In the genomic region with DNA sequence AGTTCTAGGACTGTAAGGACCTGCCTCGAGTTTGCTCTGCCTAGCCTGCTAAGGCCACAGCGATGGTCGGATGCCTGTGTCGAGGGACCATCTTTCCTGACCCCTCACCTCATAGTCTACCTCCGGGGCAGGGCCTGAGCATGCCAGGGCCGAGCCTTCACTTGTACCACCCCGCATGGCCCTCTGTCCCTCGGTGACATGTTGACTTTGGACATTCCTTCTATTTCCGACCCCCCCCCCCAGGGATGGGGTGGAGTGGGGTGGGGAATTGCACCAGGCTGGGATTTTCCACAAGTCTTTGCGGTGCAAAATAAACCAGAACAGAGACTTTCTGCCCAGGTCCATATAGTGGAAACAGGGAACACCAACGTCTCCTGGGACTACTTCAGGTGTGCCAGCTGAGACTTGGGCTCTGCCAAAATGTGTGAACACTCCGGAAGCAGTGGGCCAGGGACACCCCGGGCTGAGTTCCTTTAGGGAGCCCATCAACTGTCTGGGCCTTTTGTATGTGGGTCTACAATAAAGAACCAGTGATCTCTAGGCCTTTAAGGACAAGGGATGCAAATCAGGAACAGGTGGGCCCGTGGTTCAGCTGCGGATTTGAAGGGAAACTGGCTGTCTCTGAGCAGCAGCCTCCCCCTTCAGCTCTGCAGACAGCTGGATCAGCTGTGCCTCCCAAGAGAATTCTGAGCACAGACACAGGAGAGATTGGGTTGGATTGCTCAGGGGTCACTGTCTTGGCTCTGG, we compare ENCODE assay signal across 8 mouse cellular contexts. TPM values are rescaled to one million over a fixed set of nuclear protein-coding genes. Genes with fewer than 3 reads are reported as not detected.
DNase-seq lines count a peak whose midpoint lies in the region; ATAC-seq lines count a peak whose summit lies in the region.

No protein-coding gene starts in this region.

- peaks cover 40% of the 10 kb centered on the region for H3K4me1 ChIP-seq in lung, embryonic 15.5 days
- 0 out of 2 replicates have a peak, but pooled peaks cover 2% of the 10 kb centered on the region for H3K4me1 ChIP-seq in embryonic facial prominence, embryonic 11.5 days (ENCODE audit: control insufficient read depth, insufficient read depth, low read length)
- H3K4me1 ChIP-seq in intestine, embryonic 14.5 days (replicated peaks; ENCODE audit: control insufficient read depth, insufficient read depth, low read length), result peaks cover 33% of the 10 kb centered on the region
- peaks cover 5% of the 10 kb centered on the region; the same call in 1 of the 2 replicates for H3K4me1 ChIP-seq in midbrain, embryonic 16.5 days (ENCODE audit: control insufficient read depth, insufficient read depth, low read length)

- no peaks in the 10 kb centered on the region for H3K9me3 ChIP-seq in lung, embryonic 15.5 days
- no peaks in the 10 kb centered on the region for H3K9me3 ChIP-seq in embryonic facial prominence, embryonic 11.5 days (replicated peaks; ENCODE audit: control insufficient read depth, low read length)
- H3K9me3 ChIP-seq in intestine, embryonic 14.5 days (ENCODE audit: control insufficient read depth, low read length), result 0 out of 2 replicates have a peak, but pooled peaks cover 3% of the 10 kb centered on the region
- no peaks in the 10 kb centered on the region for H3K9me3 ChIP-seq in midbrain, embryonic 16.5 days (replicated peaks; ENCODE audit: control insufficient read depth, low read length, poor library complexity, severe bottlenecking)

- H3K4me3 ChIP-seq in lung, embryonic 15.5 days, result peak overlapping the region; percentile 86
- H3K4me3 ChIP-seq in embryonic facial prominence, embryonic 11.5 days (ENCODE audit: low read depth, low read length), result peak overlapping the region; percentile 69
- H3K4me3 ChIP-seq in intestine, embryonic 14.5 days (ENCODE audit: low read depth, low read length), result peak overlapping the region; percentile 81
- peak overlapping the region; percentile 70 for H3K4me3 ChIP-seq in midbrain, embryonic 16.5 days (ENCODE audit: low read depth, low read length)

- no peak for DNase-seq in lung, postnatal 25 days (ENCODE audit: low spot score)
- DNase-seq in embryonic facial prominence, embryonic 11.5 days (ENCODE audit: low spot score), result peak; percentile 66
- no peak for DNase-seq in intestine, embryonic 14.5 days (ENCODE audit: low spot score)
- no peak for DNase-seq in T-cell, adult 2 months (ENCODE audit: low spot score)
- no peak for DNase-seq in ovary, postnatal 10 days (ENCODE audit: low spot score)
- no peak for DNase-seq in cerebellum, adult 8-10 months

- H3K27me3 ChIP-seq in lung, embryonic 15.5 days, result no peaks in the 10 kb centered on the region
- no peaks in the 10 kb centered on the region for H3K27me3 ChIP-seq in embryonic facial prominence, embryonic 11.5 days (ENCODE audit: control insufficient read depth, insufficient read depth, low read length)
- H3K27me3 ChIP-seq in intestine, embryonic 14.5 days (replicated peaks; ENCODE audit: control insufficient read depth, insufficient read depth, low read length), result no peaks in the 10 kb centered on the region
- H3K27me3 ChIP-seq in midbrain, embryonic 16.5 days (ENCODE audit: control insufficient read depth, insufficient read depth, low read depth, low read length), result no peaks in the 10 kb centered on the region

- H3K36me3 ChIP-seq in lung, embryonic 15.5 days, result no peaks in the 10 kb centered on the region
- H3K36me3 ChIP-seq in embryonic facial prominence, embryonic 11.5 days (replicated peaks; ENCODE audit: control insufficient read depth, insufficient read depth, low read depth, low read length), result no peaks in the 10 kb centered on the region
- H3K36me3 ChIP-seq in intestine, embryonic 14.5 days (ENCODE audit: control insufficient read depth, insufficient read depth, low read length), result no peaks in the 10 kb centered on the region
- no peaks in the 10 kb centered on the region for H3K36me3 ChIP-seq in midbrain, embryonic 16.5 days (ENCODE audit: control insufficient read depth, insufficient read depth, low read length)

- H3K9ac ChIP-seq in lung, embryonic 15.5 days, result peak overlapping the region; percentile 62
- H3K9ac ChIP-seq in embryonic facial prominence, embryonic 11.5 days (replicated peaks; ENCODE audit: low read length), result no peak overlapping the region
- H3K9ac ChIP-seq in intestine, embryonic 14.5 days (ENCODE audit: low read length), result peak overlapping the region; percentile 65; the same call in 1 of the 2 replicates
- H3K9ac ChIP-seq in midbrain, embryonic 16.5 days (ENCODE audit: low read depth, low read length), result peak overlapping the region; percentile 72

- H3K4me2 ChIP-seq in lung, embryonic 15.5 days, result peak overlapping the region; percentile 99
- H3K4me2 ChIP-seq in embryonic facial prominence, embryonic 11.5 days (ENCODE audit: low read depth, low read length), result peak overlapping the region; percentile 97
- peak overlapping the region; percentile 99 for H3K4me2 ChIP-seq in intestine, embryonic 14.5 days (ENCODE audit: low read length)
- H3K4me2 ChIP-seq in midbrain, embryonic 16.5 days (ENCODE audit: low read length), result peak overlapping the region; percentile 92

- 22% methylated on average over 15 of the region's 15 CpGs for WGBS in lung, embryonic 15.5 days
- WGBS in embryonic facial prominence, embryonic 11.5 days, result 20% methylated on average over 15 of the region's 15 CpGs
- 28% methylated on average over 15 of the region's 15 CpGs for WGBS in intestine, embryonic 14.5 days
- 28% methylated on average over 15 of the region's 15 CpGs for WGBS in midbrain, embryonic 16.5 days

- no peak for ATAC-seq in lung, embryonic 15.5 days (ENCODE audit: borderline replicate concordance, extremely low read depth, low FRiP score, low TSS enrichment)
- ATAC-seq in embryonic facial prominence, embryonic 11.5 days (replicated peaks; ENCODE audit: insufficient number of reproducible peaks, low FRiP score, low TSS enrichment, low read depth), result no peak
- peak; percentile 4; the same call in 1 of the 2 replicates for ATAC-seq in intestine, embryonic 14.5 days (replicated peaks; ENCODE audit: low FRiP score, low TSS enrichment, low read depth)
- peak; percentile 0; the same call in 1 of the 2 replicates for ATAC-seq in midbrain, embryonic 16.5 days

- no peak overlapping the region for H3K27ac ChIP-seq in lung, embryonic 15.5 days
- no peak overlapping the region for H3K27ac ChIP-seq in embryonic facial prominence, embryonic 11.5 days (replicated peaks; ENCODE audit: low read depth, low read length)
- no peak overlapping the region for H3K27ac ChIP-seq in intestine, embryonic 14.5 days (ENCODE audit: low read depth)
- H3K27ac ChIP-seq in midbrain, embryonic 16.5 days (ENCODE audit: low read length), result 0 out of 2 replicates have a peak overlapping the region, but pooled peaks have one; percentile 15

RNA-seq across cellular contexts. Expression of a gene that starts 1.1 kb away (rescaled TPM):
- 44.5 and 45.1 TPM in 2 replicates for polyA plus RNA-seq in lung, embryonic 15.5 days (2015; fragmentation: Nextera tagmentation; extraction: Ambion mirVana)
- 29.8 and 30.5 TPM in 2 replicates for polyA plus RNA-seq in embryonic facial prominence, embryonic 11.5 days (2014; fragmentation: Nextera tagmentation; extraction: Ambion mirVana)
- 63.0 and 64.1 TPM in 2 replicates for polyA plus RNA-seq in intestine, embryonic 14.5 days (2014; fragmentation: Nextera tagmentation; extraction: Ambion mirVana)
- 19.3 and 22.3 TPM in 2 replicates for polyA plus RNA-seq in midbrain, embryonic 16.5 days (2015; fragmentation: Nextera tagmentation; extraction: Ambion mirVana)

RNA-seq across cellular contexts. Expression of a gene that starts 27.4 kb away (rescaled TPM):
- polyA plus RNA-seq in lung, embryonic 15.5 days (2015; fragmentation: Nextera tagmentation; extraction: Ambion mirVana), result 47.4 and 52.6 TPM in 2 replicates
- polyA plus RNA-seq in embryonic facial prominence, embryonic 11.5 days (2014; fragmentation: Nextera tagmentation; extraction: Ambion mirVana), result 32.1 and 34.4 TPM in 2 replicates
- 54.8 and 55.0 TPM in 2 replicates for polyA plus RNA-seq in intestine, embryonic 14.5 days (2014; fragmentation: Nextera tagmentation; extraction: Ambion mirVana)
- polyA plus RNA-seq in midbrain, embryonic 16.5 days (2015; fragmentation: Nextera tagmentation; extraction: Ambion mirVana), result 26.5 and 27.6 TPM in 2 replicates

RNA-seq across cellular contexts. Expression of a gene that starts 40.6 kb away (rescaled TPM):
- 0.81 and 1.3 TPM in 2 replicates for polyA plus RNA-seq in lung, embryonic 15.5 days (2015; fragmentation: Nextera tagmentation; extraction: Ambion mirVana)
- polyA plus RNA-seq in embryonic facial prominence, embryonic 11.5 days (2014; fragmentation: Nextera tagmentation; extraction: Ambion mirVana), result 2.5 and 2.6 TPM in 2 replicates
- 4.5 and 5.1 TPM in 2 replicates for polyA plus RNA-seq in intestine, embryonic 14.5 days (2014; fragmentation: Nextera tagmentation; extraction: Ambion mirVana)
- 20.8 TPM in 2 replicates for polyA plus RNA-seq in midbrain, embryonic 16.5 days (2015; fragmentation: Nextera tagmentation; extraction: Ambion mirVana)

Comparison
In these comparisons a context has a peak if more than half of its experiments do, and no peak if none do; other contexts are left out.
1. ATAC-seq: peak in intestine, embryonic 14.5 days (single experiment) and midbrain, embryonic 16.5 days (single experiment); none in lung, embryonic 15.5 days (single experiment) and embryonic facial prominence, embryonic 11.5 days (single experiment).
2. Peak in every context shown above with its lines, with median percentiles within 50 percentile points of each other: H3K4me2 ChIP-seq and H3K4me3 ChIP-seq.